Mouse (Mus musculus) layer of hippocampus, postnatal 36 days (tissue): Measurements from ENCODE around the gene Arhgap24. TPM values are rescaled to one million over a fixed set of nuclear protein-coding genes. Genes with fewer than 3 reads are reported as not detected.

Source experiments
- DNase-seq, 2 experiments: peaks; one replicate each; pipeline ENCODE4 v3.0.0; 2022
- total RNA-seq, 2 experiments: library from RNA; stranded (reverse); gene quantifications; 2 replicates each; pipeline ENCODE4 v1.2.3; 2021

Gene Arhgap24
- total RNA-seq, 2 experiments from 2014 or later, result 5.2 to 5.3 TPM

GRCm38 (mm10) chr5:102582864-102583410 lies 101.7 kb downstream of the Arhgap24 start:
- no peak for DNase-seq

GRCm38 (mm10) chr5:102591422-102591821 lies 110.2 kb downstream of the Arhgap24 start:
- DNase-seq, result no peak

GRCm38 (mm10) chr5:102593058-102593457 lies 111.9 kb downstream of the Arhgap24 start:
- DNase-seq, result no peak

GRCm38 (mm10) chr5:102599102-102599501 lies 117.9 kb downstream of the Arhgap24 start:
- no peak for DNase-seq

- no peak for DNase-seq
Measured at GRCm38 (mm10) chr5:102613571-102613970, 132.4 kb downstream of the Arhgap24 start.

GRCm38 (mm10) chr5:102614081-102614480 lies 132.9 kb downstream of the Arhgap24 start:
- no peak for DNase-seq

GRCm38 (mm10) chr5:102615249-102615648 lies 134.1 kb downstream of the Arhgap24 start:
- no peak for DNase-seq

GRCm38 (mm10) chr5:102621036-102621435 lies 139.8 kb downstream of the Arhgap24 start:
- no peak for DNase-seq

GRCm38 (mm10) chr5:102623807-102624435 lies 142.7 kb downstream of the Arhgap24 start:
- DNase-seq, result no peak

- DNase-seq, result no peak
Measured at GRCm38 (mm10) chr5:102626671-102627070, 145.5 kb downstream of the Arhgap24 start.

- no peak for DNase-seq
Measured at GRCm38 (mm10) chr5:102629362-102629771, 148.2 kb downstream of the Arhgap24 start.

GRCm38 (mm10) chr5:102635591-102635990 lies 154.4 kb downstream of the Arhgap24 start:
- DNase-seq, result no peak

GRCm38 (mm10) chr5:102639782-102640559 lies 158.8 kb downstream of the Arhgap24 start:
- DNase-seq, result no peak

- DNase-seq, result no peak
Measured at GRCm38 (mm10) chr5:102643364-102643763, 162.2 kb downstream of the Arhgap24 start.

- no peak for DNase-seq
Measured at GRCm38 (mm10) chr5:102643820-102644219, 162.6 kb downstream of the Arhgap24 start.

- DNase-seq, result no peak
Measured at GRCm38 (mm10) chr5:102659061-102659460, 177.9 kb downstream of the Arhgap24 start.

GRCm38 (mm10) chr5:102664988-102665726 lies 184.0 kb downstream of the Arhgap24 start:
- no peak for DNase-seq

GRCm38 (mm10) chr5:102666886-102667285 lies 185.7 kb downstream of the Arhgap24 start:
- no peak for DNase-seq

- no peak for DNase-seq
Measured at GRCm38 (mm10) chr5:102667754-102668575, 186.8 kb downstream of the Arhgap24 start.

GRCm38 (mm10) chr5:102670206-102670605 lies 189.0 kb downstream of the Arhgap24 start:
- DNase-seq, result no peak

GRCm38 (mm10) chr5:102670731-102671345 lies 189.6 kb downstream of the Arhgap24 start:
- DNase-seq, result no peak
